Mouse (Mus musculus): Measurements from ENCODE around the gene Vps35l.

Vps35l gene

GRCm38 (mm10) chr7:118777598-118778394, 37.8 kb downstream of the Vps35l start:
- DNase-seq (ENCODE audit: low spot score) = peak; percentile 68

- DNase-seq (ENCODE audit: low spot score) = no peak
These were observed 38.5 kb downstream of the Vps35l start for GRCm38 (mm10) chr7:118778561-118778960.

- no peak for DNase-seq (ENCODE audit: low spot score)
These were observed 43.4 kb downstream of the Vps35l start for GRCm38 (mm10) chr7:118783305-118784001.

GRCm38 (mm10) chr7:118786091-118786490, 46.1 kb downstream of the Vps35l start:
- DNase-seq (ENCODE audit: low spot score) = no peak

- no peak for DNase-seq (ENCODE audit: low spot score)
These were observed 47.3 kb downstream of the Vps35l start for GRCm38 (mm10) chr7:118787326-118787725.

- peak; percentile 66 for DNase-seq (ENCODE audit: low spot score)
These were observed 48.5 kb downstream of the Vps35l start for GRCm38 (mm10) chr7:118788481-118788880.

GRCm38 (mm10) chr7:118790292-118790691, 50.3 kb downstream of the Vps35l start:
- DNase-seq (ENCODE audit: low spot score) = no peak

GRCm38 (mm10) chr7:118793899-118794298, 53.9 kb downstream of the Vps35l start:
- DNase-seq (ENCODE audit: low spot score) = no peak

- DNase-seq (ENCODE audit: low spot score) = no peak
These were observed 55.8 kb downstream of the Vps35l start for GRCm38 (mm10) chr7:118795779-118796178.

- DNase-seq (ENCODE audit: low spot score) = no peak
These were observed 56.8 kb downstream of the Vps35l start for GRCm38 (mm10) chr7:118796838-118797237.

GRCm38 (mm10) chr7:118797600-118797999, 57.6 kb downstream of the Vps35l start:
- DNase-seq (ENCODE audit: low spot score) = no peak

GRCm38 (mm10) chr7:118798105-118798570, 58.1 kb downstream of the Vps35l start:
- no peak for DNase-seq (ENCODE audit: low spot score)

GRCm38 (mm10) chr7:118800112-118800734, 60.2 kb downstream of the Vps35l start:
- no peak for DNase-seq (ENCODE audit: low spot score)

- no peak for DNase-seq (ENCODE audit: low spot score)
These were observed 61.8 kb downstream of the Vps35l start for GRCm38 (mm10) chr7:118801791-118802190.

GRCm38 (mm10) chr7:118803425-118803824, 63.4 kb downstream of the Vps35l start:
- no peak for DNase-seq (ENCODE audit: low spot score)

- no peak for DNase-seq (ENCODE audit: low spot score)
These were observed 66.8 kb downstream of the Vps35l start for GRCm38 (mm10) chr7:118806631-118807411.

- no peak for DNase-seq (ENCODE audit: low spot score)
These were observed 67.9 kb downstream of the Vps35l start for GRCm38 (mm10) chr7:118807899-118808298.

- DNase-seq (ENCODE audit: low spot score) = no peak
These were observed 71.5 kb downstream of the Vps35l start for GRCm38 (mm10) chr7:118811407-118812106.

GRCm38 (mm10) chr7:118813592-118813991, 73.6 kb downstream of the Vps35l start:
- DNase-seq (ENCODE audit: low spot score) = no peak

- DNase-seq (ENCODE audit: low spot score) = no peak
These were observed 76.2 kb downstream of the Vps35l start for GRCm38 (mm10) chr7:118816275-118816674.

GRCm38 (mm10) chr7:118817741-118818140, 77.7 kb downstream of the Vps35l start:
- no peak for DNase-seq (ENCODE audit: low spot score)

Data from ovary, postnatal 36 days (tissue).